Mouse (Mus musculus) lung, postnatal 25 days (tissue): ENCODE measurements at regions not wholly inside any gene's neighbourhood (a gene's known extent, or its start where the extent isn't known, plus 50 kb on each side); places are given as distances from the start of the nearest gene placed in this dataset.
A peak's percentile ranks its signal among the peaks of the same experiment; 100 is the strongest.
"Not testable (repeated sequence)": the region's sequence is repeated elsewhere in the genome, so short reads cannot be mapped to it uniquely, and the experiment has no call there.

ENCODE experiments used
- DNase-seq: peaks from one replicate; pipeline ENCODE4 v3.0.0; 2022; ENCODE audit warnings: low spot score

DNA sequence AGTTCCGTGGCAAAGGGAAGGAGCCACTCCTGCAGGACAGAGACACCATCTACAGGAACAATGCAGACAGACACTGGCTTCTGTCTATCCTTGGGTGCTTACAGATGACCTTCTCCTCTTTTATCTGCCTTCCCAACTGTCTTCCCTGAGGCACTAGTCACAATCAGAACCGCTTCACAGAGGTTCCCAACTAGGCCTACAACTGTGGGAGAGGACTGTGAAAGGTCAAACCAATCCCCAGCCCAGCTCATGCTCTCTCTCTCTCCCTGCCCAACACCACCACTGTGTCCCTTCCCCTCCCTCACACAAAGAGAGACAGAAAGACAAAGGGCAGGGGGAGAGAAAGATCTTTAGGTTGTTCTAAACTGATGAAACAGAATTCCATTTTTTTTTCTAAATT lies 61.3 kb downstream of the Tmem17 start:
- DNase-seq: no peak

DNA sequence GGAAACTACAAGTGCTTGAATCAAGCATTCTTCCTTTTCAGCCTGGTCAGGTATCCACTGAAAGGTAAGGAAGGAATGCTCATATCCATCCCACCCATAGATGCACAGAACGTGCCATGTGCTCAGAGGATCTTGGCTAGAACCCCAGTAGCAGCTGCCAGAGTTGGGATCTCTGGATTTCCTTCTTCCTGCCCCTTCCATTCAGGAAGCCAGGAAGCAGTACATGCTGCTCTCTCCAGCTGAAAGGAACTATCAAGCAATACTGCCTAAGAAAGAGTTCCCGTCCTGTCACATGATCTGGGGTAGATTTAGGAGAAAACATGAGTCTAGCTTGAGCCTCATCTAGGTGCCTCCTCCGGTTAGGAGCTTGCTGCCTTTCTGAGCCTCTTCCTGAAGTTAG lies 61.9 kb downstream of the Tmem17 start:
- peak; percentile 23 for DNase-seq

DNA sequence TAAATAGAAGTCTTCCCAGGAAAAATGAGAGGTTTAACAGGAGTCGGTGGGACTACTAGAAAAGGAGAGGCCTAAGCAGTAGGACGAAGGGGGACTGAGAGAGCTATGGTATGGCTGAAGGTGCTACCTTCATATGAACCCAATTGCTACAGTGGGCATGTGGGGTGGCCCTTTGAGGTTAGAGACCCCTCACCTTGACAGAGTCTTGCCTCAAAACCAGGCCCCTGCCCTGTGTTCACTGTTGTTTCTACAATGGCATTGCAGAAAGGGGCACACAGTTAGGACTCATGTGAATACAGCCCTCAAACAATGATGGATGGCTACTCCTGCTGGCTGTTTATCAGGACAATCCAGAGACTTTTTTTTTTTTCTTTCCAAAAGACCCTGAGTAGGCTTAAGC lies 62.6 kb downstream of the Tmem17 start:
- DNase-seq: no peak

DNA sequence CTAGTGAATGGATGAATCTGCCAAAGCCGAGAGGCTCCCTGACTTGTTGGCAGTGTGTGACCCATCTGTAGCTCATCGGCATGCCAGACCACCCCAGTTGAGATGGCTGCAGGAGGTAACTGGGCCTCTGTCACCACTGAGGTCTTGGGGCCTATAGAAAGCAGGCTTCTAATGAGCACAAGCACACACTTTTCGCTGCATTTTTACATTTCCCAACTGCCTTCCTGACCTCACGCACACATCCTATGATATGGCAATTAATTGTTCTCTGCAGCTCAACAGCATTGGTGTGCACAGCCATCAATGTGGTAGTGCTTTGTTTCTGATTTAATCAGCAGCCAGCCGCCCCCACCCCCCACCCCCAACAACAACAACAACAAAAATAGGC lies 72.2 kb downstream of the Tmem17 start:
- no peak for DNase-seq

DNA sequence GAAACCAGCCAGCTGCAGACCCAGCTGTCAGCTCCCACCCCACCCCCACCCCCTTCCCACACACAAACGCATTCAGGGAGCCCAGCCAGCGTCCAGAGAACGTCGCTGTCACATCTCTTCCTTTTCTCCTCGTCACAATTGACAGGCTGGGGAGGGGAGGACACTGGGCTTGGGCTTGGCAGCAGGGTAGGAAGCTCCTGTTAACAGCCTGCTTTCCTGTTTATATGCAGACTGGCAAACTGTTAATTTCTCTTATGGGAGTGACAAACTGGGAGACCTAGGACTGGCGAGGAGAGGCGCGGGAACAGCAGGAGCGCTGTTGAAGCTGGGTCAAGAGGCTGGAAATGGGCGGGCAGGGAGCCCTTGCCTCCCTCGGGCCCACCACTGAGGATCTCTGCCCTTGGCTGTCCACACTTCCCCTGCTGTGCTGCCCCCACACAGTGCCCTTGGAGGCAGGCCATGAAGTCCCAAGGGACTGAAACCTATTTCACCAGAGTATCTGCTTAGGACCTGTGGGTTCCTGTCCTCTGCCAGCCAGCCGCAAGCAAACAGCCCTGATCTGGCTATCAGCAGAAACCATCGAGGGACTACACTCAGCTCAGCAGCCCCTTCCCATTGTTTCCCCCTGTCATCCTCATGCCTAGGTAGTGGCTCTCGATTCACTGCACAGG lies 72.7 kb downstream of the Tmem17 start:
- DNase-seq: peak; percentile 84

DNA sequence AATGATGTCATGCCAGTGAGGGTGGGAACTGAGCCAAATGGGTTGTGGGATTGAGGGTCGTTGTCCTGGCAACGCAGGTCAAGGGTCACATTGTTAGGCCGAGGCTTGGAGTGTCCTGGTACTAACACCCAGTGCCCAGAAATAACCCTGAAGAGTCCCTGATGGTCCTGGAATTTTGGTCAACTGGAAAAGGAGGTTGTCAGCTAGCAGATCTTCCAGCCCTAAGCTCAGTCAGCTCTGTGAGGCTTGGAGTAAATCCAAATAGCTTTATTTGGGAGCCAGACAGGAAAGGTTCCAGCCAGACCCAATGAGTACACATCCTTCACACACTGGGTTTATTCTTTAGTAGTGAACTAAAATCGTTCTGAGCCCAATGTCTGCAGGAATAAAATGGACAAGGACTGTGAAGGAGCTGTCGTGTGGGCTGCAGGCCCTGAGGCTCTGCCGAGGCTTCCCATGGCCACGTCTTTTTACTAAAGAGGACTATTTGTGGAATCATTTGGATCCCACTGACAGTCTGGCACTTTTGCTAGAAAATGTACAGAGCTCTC lies 75.9 kb downstream of the Tmem17 start:
- peak; percentile 65 for DNase-seq

DNA sequence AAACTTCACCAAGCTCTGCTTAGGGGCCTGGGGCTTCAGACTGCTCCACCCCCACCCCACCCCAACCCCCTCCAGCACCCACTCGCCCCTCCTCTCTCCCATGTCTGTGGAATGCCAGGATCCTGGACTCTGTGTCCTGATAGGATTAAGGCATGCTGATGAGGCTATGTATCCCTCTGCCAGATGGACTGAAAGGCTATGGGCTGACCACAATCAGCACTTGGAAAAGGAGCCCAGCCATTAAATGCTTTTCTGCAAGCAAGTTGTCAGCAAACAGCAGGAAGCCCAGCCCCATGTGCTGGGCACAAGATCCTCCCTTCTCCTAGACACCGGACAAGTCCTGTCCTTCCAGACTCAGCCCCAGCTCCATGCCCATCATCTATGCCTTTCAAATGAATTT lies 76.7 kb downstream of the Tmem17 start:
- no peak for DNase-seq

DNA sequence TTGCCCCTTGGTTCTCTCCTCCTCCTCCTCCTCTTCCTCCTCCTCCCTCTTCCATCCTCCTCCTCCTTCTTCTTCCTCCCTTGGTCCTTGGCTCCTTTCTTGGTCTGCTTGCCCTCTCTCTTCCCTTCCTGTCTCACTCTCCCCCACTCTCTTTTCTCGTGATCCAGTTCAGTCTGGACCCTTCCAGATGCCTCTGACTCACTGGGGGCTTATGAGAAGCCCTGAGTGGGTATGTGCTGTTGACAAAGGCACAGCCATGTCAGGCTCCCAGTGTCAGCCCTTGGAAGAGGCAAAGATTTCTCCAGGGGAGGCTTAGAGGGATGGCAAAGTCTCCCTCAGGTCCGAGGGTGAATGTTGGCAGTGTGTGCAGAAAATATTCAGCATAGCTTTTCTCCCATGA lies 78.0 kb downstream of the Tmem17 start:
- no peak for DNase-seq

DNA sequence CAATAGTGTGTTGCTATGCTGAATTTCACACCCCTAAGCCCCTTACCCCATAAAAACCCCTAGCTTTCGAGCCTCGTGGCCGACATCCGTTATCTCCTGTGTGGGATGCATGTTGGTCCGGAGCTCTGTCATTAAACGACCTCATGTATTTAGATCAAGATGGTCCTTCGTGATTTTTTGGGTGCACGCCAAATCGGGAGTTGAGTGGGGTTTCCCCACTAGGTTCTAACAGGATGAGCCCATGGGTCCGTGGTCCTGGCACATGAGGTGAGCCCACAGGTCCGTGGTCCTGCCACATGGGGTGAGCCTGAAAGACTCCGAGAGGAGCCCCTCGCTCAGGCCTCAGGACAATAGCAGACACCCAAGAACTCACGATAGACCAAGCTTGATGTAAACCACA lies 79.2 kb downstream of the Tmem17 start:
- DNase-seq: not testable (repeated sequence)

DNA sequence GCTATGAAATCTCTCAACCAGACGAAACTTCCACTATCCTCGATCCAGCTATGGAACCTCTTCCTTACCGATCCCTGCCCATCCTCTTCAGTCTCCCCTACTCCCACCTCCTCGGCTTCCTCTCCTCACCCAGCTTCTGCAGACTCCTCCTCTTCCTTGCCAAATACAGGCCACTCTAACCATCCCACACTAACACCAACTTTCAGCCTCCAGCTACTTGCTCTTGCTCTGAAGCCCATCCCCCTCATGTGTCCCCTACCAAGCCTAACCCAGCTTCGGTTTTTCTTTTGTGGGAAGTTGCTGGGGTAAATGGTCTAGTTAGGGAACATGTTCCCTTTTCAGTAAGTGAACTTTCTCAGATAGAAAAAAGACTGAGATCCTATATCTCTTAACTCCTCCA lies 80.8 kb downstream of the Tmem17 start:
- DNase-seq: no peak

DNA sequence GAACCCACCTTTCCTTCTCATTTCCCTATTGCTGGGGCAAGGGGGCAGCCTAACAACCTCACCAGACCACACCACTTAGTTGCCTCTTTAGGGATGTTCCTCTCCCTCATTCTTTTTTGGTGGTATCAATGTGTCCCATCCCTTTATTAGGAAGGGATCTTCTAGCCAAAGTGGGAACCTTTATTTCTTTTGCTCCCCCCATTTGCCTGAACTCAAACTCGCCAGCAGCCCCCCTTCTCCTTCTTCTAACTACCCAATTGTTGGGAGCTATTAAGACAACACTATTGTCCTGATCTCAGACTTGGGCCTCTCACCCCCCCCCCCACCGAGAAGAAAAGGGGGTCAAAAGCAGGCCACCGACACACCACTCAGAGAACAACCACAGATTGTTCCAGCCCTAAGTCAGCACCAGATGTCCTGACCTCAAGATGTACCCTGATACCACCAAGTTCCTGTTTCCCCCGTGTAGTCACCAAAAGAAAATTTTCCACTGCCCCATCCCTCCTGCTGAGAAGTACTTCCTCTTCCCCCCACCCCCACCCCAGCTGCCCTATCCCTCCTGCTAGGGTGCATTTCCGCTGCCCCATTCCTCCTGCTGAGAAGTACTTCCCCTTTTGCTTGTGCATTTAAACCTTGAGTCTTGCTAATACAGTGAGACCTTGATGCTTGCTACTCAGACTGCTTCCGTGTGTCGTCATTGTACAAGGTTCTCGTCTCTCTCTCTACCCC lies 84.4 kb downstream of the Tmem17 start:
- DNase-seq: no peak

DNA sequence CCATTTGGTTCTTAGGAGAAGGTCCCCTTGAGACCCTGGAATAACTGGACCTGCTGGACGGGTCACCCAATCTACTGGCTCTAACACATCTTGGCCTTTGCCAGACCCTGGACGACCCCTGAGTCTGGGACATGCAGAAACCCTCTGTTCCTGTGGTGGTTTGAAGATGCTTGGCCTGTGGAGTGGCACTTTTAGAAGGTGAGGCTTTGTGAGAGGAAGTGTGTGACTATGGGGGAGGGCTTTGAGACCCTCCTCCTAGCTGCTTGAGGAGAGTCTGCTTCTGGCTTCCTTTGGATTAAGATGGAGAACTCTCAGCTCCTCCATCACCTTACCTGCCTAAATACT lies 84.9 kb downstream of the Tmem17 start:
- no peak for DNase-seq

DNA sequence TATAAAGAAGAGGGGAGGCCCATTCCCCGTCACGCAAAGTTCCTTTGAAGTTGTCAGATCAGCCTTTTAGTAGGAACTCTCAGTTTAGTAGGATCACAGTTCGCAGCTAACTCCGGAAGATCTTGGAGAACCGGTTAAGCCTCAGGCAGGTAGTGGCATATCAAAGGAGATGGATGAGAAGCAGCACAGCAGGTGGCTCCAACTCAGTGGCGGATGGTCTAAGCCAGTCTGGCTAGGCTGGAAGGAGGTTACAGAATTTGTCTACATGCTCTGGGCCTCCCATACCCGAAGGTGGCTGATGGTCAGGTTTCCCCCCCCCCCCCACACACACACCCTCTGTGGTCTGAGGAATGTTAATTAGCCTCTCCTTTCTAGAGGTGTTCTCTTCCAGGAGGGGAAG lies 88.5 kb downstream of the Tmem17 start:
- no peak for DNase-seq

DNA sequence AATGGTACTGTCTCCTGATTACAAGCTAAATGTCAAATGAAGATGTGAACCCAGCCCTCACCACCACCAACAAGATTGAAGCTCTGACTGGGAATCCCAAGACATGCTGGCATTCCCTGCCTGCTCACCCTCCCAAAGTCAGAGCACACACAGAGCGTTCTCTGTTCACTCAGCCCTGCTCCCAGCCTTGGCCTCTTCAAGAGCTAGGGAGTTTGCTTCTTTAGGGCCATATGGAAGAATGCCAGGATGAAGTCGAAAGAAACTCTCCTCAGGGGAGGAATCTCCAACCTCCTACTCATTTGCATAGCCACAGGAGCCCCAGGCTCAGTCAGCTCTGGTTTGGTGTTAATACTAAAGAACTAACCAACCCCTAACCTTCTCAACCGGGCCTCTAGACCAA lies 90.1 kb downstream of the Tmem17 start:
- no peak for DNase-seq

DNA sequence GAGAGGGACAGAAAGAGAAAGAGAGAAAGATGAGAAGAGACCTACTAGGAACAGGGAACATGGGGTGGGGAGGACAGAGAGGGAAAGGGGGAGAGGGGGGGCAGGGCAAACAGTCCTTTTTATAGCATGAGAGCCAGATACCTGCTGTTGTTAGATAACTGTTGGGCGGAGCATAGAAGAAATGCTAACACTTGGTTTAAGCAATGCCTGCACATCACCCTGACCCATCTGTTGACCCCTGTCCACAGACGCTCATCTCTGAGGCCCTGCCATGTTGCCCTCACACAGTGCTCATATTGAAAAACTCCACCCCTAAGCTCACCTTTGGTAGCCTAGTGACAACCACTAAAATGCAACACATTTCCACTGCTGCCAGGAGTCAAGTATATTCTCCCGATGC lies 90.7 kb downstream of the Tmem17 start:
- no peak for DNase-seq

DNA sequence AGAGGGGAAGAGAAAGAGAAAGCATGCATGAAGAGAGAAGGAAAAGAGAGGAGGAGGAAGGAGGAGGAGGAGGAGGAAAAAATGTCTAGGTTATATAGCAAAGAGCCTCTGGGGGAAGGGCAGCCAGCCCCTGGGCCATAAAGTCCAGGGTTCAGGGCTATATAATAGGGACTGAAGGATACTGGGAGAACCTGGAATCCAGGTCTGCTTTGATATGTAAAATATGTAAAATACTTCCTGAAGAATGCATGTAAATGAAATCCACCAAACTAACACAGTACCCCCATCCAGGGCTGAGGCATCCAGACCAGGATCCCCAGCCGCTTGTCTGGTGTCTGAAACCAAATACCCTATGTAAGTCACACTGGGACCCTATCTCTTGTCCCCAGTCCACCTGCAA lies 91.5 kb downstream of the Tmem17 start:
- DNase-seq: no peak

DNA sequence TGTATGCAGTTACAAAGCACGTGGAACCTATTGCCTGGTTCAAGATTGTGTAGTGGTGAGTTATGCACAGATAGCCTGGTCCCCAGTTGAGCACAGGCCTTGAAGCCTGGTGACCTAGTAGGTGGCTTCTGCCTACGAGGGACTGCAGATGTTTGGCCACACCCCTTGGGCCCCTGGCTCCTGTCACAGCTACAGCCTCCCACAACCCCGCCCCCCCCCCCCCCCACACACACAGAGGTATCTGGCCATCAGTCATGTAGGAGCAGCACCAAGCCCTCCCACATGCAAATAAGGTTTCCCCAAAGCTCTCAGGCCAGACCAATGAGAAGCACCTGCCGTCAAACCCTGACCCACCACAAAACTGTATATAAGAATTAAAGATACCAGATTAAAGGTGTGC lies 94.5 kb downstream of the Tmem17 start:
- no peak for DNase-seq

DNA sequence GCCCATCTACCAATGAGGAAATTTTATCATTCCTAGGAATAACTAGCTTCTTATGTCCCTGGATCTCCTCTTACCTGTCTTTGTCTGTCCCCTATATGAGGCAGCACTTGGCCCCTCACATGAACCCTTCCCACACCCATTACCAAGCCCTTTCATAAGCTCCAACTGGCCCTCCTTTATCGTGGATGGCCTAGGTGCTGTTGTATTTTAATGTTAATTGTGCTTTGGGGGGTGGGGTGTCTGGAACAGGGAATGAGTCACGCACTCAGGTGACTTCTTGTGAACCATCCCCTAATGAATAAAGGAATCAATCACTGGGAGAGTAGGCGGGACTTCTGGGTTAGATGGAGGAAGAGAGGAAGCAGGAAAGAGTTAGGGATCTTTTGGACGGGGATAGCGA lies 95.8 kb downstream of the Tmem17 start:
- no peak for DNase-seq

DNA sequence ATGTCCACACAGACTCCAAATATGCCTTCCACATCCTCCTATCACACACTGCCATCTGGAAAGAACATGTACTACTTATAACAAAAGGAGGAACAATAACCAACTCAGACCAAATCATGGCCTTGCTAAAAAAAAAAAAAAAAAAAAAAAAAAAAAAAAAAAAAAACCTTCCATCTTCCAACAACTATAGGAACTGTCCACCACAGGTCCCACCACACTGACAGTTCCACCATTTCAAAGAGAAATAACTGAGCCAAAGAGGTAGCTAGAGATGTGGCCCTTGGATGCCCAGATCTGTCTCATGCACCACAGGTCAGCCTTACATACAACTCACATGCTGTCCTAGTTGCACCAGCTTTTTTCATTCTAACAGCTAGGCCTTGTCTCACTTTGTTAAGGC lies 97.1 kb downstream of the Tmem17 start:
- no peak for DNase-seq

DNA sequence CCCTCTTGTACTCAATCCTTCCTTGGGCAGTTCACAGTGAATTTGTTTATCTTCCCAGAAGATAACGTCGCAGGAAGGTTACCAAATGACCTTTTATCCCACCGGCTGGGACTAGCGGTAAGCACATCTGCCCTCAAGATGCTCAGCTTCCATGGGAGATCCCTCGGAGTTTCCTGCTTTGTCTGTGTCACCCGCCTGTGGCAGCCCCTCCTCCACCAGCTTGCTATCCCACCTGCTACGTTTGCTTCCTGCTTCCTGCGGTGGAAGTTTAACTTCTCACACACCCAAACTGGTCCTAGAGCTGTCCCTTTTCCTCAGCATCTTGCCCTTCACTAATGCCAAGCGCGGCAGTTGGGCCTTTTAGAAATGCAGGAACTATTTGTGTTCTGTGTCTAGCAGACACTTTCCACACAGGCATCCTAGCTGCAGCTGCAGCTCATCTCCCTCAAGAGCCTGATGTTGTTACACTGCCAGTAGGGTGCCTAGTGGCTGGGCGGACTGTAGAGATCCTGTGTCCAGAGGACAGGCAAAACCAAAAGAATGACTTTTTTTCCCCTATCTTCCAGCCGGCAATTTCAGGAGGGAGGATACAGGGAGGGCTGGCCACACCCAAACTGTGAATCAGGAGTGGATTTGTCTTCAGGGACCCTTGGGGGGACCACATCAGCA lies 98.7 kb downstream of the Tmem17 start:
- DNase-seq: no peak

DNA sequence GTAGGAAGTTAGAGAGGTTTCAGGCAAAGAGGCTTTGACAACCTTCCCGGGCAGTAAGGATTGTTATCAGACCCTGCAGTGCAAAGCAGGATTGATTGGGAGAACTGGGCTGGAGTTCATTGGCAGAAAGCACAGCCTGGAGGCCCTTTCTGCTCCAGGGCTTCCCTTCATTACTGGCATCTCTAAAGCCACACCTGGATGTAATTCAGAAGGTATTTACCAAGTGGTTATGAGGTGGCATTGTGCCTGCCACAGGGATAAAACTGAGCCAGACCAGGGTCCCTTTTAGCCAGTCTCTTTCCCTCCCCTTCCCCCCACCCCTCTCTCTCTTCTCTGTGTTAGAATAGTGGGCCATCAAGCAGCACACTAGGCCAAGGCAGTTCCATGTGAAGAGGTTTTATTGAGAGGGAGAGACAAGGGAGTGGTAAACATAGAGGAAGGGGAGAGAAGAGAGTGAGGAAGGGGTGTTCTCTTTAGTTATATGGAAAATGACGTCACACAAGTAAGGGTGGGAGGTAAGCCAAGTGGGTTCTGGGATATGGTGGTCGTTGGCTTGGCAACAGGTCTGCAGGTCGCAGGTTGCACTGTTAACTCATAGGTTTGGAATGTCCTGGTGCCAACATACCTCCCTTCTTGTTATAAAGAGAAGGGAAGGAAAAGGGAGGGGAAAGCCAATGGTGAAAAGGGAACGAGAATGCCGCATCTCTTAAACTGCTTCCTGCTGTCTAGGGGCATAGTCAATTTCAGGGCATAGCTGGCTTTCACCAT lies 99.4 kb downstream of the Tmem17 start:
- DNase-seq: no peak

DNA sequence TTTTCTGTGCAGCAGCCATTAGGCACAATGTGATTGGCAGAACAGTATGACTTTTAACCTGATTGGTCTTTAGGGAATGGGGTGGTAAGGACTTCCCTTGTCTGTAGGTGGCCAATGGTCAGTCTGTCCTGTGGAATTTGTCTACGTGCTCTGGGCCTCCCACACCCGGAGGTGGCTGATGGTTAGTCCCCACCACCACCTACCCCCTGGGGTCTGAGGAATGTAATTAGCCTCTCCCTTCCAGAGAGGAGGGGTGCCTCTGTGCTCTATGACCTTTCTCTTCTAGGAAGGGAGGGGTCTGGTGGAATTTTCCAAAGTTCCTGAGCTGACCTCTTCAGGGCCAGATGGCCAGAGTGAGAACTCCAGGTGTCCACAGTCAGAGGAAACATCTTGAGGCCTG lies 101.6 kb downstream of the Tmem17 start:
- DNase-seq: no peak
